Mouse (Mus musculus) liver, embryonic 15.5 days (tissue): ENCODE data around the gene Maml2. TPM values are rescaled to one million over a fixed set of nuclear protein-coding genes. Genes with fewer than 3 reads are reported as not detected.

ENCODE experiments used
- ATAC-seq: fragments of 200-750 bp; cut with Nextera tagmentation; 2 replicates; pipeline ENCODE4 v1.8.0; 2017; ENCODE audit warnings: moderate number of reproducible peaks, mild to moderate bottlenecking, moderate library complexity; ENCODE audit not compliant: insufficient read depth
- H3K27ac ChIP-seq: fragments of 300-500 bp; sonication (generic); replicated peaks from 2 replicates; pipeline ENCODE4 v1.5.1; 2015; ENCODE audit warnings: mild to moderate bottlenecking, inconsistent platforms
- H3K27me3 ChIP-seq: fragments of 300-500 bp; sonication (generic); 2 replicates; pipeline ENCODE4 v1.6.1; 2015; ENCODE audit warnings: mild to moderate bottlenecking, inconsistent platforms
- H3K36me3 ChIP-seq: fragments of 300-500 bp; sonication (generic); replicated peaks from 2 replicates; pipeline ENCODE4 v1.6.1; 2015; ENCODE audit warnings: moderate library complexity, mild to moderate bottlenecking, inconsistent platforms
- H3K4me1 ChIP-seq: fragments of 300-500 bp; sonication (generic); replicated peaks from 2 replicates; pipeline ENCODE4 v1.6.1; 2015; ENCODE audit warnings: inconsistent platforms
- H3K4me2 ChIP-seq: fragments of 300-500 bp; sonication (generic); 2 replicates; pipeline ENCODE4 v1.6.1; 2015; ENCODE audit warnings: moderate library complexity, mild to moderate bottlenecking, inconsistent platforms
- H3K4me3 ChIP-seq: fragments of 300-500 bp; sonication (generic); replicated peaks from 2 replicates; pipeline ENCODE4 v1.5.1; 2015; ENCODE audit warnings: mild to moderate bottlenecking, inconsistent platforms
- H3K9ac ChIP-seq: fragments of 300-500 bp; sonication (generic); 2 replicates; pipeline ENCODE4 v1.6.1; 2015; ENCODE audit warnings: moderate library complexity, mild to moderate bottlenecking, inconsistent platforms
- H3K9me3 ChIP-seq: fragments of 300-500 bp; sonication (generic); replicated peaks from 2 replicates; pipeline ENCODE4 v1.6.1; 2016; ENCODE audit warnings: inconsistent platforms
- WGBS: fragments of 180-500 bp; shearing (Covaris S2); methylation state at CpG from one replicate; pipeline ENCODE4 v1.1.7; 2015; ENCODE audit warnings: mixed read lengths; ENCODE audit not compliant: insufficient replicate concordance; 5-methylcytosine and 5-hydroxymethylcytosine counted together
- polyA plus RNA-seq: library from polyadenylated mRNA; unstranded; fragments of >200 nt; fragmentation: Nextera tagmentation; extraction: Ambion mirVana; gene quantifications from 2 replicates; pipeline ENCODE4 v1.2.1, GENCODE M21; 2015

The Maml2 gene
- polyA plus RNA-seq, 1 experiment from 2014 or later, result 0.84 TPM

- no peak overlapping the region for H3K27ac ChIP-seq
- ATAC-seq, result no peak
- H3K9me3 ChIP-seq, result no peaks in the 10 kb centered on the region
- H3K4me3 ChIP-seq, result no peak overlapping the region
- no peaks in the 10 kb centered on the region for H3K4me1 ChIP-seq
- no peaks in the 10 kb centered on the region for H3K36me3 ChIP-seq
- H3K27me3 ChIP-seq, result no peaks in the 10 kb centered on the region
- WGBS, result 56% methylated on average over 7 of the region's 7 CpGs
- no peak overlapping the region for H3K9ac ChIP-seq
- no peak overlapping the region for H3K4me2 ChIP-seq
Measured at GRCm38 (mm10) chr9:13497690-13498333, 200.1 kb downstream of the Maml2 start.

DNA sequence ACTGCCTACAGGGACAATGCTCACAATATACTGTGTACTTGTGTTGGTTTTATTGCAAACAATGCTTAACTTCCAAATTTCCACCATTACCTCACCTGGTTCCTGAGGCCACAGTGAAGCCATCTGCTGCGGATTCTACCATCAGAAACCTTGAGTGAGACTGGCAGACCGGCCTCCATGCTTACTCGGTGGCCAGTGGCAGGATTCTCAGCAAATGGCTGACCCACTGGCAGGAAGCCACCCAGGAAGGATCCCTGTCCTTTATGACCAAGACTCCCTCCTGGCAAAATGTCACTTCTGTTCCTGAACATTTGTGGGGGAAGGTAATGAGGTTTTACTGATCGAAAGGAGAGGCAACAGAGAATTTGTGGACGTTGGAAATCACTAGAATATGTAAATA is 202.3 kb downstream of the Maml2 start:
- Histone ChIP-seq H3K9me3 (no peaks in the 10 kb centered on the region), H3K9ac (no peak overlapping the region), H3K4me1 (no peaks in the 10 kb centered on the region), H3K4me2 (no peak overlapping the region), H3K36me3 (no peaks in the 10 kb centered on the region), H3K27me3 (no peaks in the 10 kb centered on the region), H3K27ac (no peak overlapping the region), H3K4me3 (no peak overlapping the region)
- no peak for ATAC-seq
- 65% methylated on average over 5 of the region's 5 CpGs for WGBS

- Histone ChIP-seq H3K4me3 (no peak overlapping the region), H3K36me3 (no peaks in the 10 kb centered on the region), H3K9me3 (no peaks in the 10 kb centered on the region), H3K27ac (no peak overlapping the region), H3K4me2 (no peak overlapping the region), H3K9ac (no peak overlapping the region), H3K4me1 (no peaks in the 10 kb centered on the region), H3K27me3 (no peaks in the 10 kb centered on the region)
- no peak for ATAC-seq
- WGBS, result 72% methylated on average over 4 of the region's 4 CpGs
Measured at GRCm38 (mm10) chr9:13505024-13505423, 207.3 kb downstream of the Maml2 start.

DNA sequence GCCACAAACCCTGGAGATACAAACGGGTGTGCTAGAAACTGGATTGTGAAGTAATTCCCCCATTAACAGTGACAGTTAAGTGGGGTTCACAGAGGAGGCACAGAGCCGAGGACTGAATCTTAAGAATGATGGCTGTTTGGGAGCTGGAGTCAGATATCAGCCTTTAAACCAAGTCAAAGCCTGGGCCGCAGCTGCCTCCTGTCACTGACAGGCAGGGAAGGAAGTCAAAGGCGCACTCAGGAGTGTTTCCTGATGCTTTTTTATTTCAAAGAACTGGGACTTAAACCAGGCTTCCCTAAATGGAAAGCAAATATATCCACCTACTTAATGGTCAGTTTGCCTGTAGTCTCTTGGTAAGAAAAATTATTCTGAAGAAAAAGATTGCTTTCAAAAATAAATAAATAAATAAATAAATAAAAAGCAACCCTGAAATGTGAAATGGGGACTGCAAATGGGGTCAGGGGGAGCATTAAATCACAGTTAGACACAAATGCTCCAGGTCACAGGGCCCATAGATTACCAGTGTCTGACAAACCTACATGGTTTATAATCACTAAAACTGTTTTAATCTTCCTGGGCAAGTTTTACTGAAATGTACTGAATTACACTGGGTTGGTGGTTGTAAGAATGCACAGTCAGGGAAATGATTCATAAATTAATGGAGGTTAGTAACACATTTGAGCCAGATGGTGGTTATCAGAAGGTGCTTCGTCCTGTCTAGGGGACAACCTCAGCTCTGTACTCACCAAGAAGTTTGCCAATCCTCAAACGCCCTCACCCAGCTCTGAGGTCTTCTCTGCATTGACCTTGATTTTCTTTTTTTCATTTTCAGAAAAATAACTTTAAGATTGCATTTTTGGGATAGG is 209.4 kb downstream of the Maml2 start:
- Histone ChIP-seq H3K4me1 (no peaks in the 10 kb centered on the region), H3K4me3 (no peak overlapping the region), H3K27ac (no peak overlapping the region), H3K27me3 (no peaks in the 10 kb centered on the region), H3K36me3 (no peaks in the 10 kb centered on the region), H3K9ac (no peak overlapping the region), H3K9me3 (no peaks in the 10 kb centered on the region), H3K4me2 (no peak overlapping the region)
- ATAC-seq, result no peak
- 40% methylated on average over 6 of the region's 6 CpGs for WGBS

GRCm38 (mm10) chr9:13507822-13508188 is 210.0 kb downstream of the Maml2 start:
- H3K27me3 ChIP-seq, result no peaks in the 10 kb centered on the region
- no peak overlapping the region for H3K4me2 ChIP-seq
- ATAC-seq, result no peak
- no peaks in the 10 kb centered on the region for H3K9me3 ChIP-seq
- H3K4me1 ChIP-seq, result no peaks in the 10 kb centered on the region
- 79% methylated on average over 9 of the region's 9 CpGs for WGBS
- H3K36me3 ChIP-seq, result no peaks in the 10 kb centered on the region
- H3K4me3 ChIP-seq, result no peak overlapping the region
- H3K27ac ChIP-seq, result no peak overlapping the region
- H3K9ac ChIP-seq, result no peak overlapping the region

DNA sequence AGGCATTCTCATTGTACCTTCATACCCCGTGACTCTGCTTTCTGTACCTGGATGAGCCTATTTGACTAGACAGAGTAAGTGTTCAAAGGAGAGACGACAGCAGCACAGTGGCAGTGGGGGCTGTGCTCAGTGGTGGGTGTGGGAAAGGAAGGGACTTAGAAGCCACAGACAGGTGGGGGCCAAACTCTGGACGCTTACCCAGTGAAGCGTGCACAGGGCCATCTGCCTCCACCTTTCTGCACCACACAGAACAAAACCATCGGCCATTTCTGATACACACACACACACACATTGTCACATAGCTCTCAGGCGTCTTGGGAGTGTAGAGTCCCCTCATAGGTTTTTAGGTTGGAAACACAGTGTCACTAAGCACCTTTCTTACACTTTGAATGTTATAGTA is 212.0 kb downstream of the Maml2 start:
- no peaks in the 10 kb centered on the region for H3K36me3 ChIP-seq
- H3K4me3 ChIP-seq, result no peak overlapping the region
- H3K4me1 ChIP-seq, result no peaks in the 10 kb centered on the region
- WGBS, result 63% methylated on average over 6 of the region's 6 CpGs
- no peak overlapping the region for H3K9ac ChIP-seq
- H3K27ac ChIP-seq, result no peak overlapping the region
- H3K27me3 ChIP-seq, result no peaks in the 10 kb centered on the region
- ATAC-seq, result no peak
- no peak overlapping the region for H3K4me2 ChIP-seq
- H3K9me3 ChIP-seq, result no peaks in the 10 kb centered on the region

- no peaks in the 10 kb centered on the region for H3K36me3 ChIP-seq
- ATAC-seq, result no peak
- no peak overlapping the region for H3K4me2 ChIP-seq
- H3K27me3 ChIP-seq, result no peaks in the 10 kb centered on the region
- H3K27ac ChIP-seq, result no peak overlapping the region
- no peaks in the 10 kb centered on the region for H3K4me1 ChIP-seq
- no peaks in the 10 kb centered on the region for H3K9me3 ChIP-seq
- H3K9ac ChIP-seq, result no peak overlapping the region
- WGBS, result 25% methylated on average over 5 of the region's 5 CpGs
- no peak overlapping the region for H3K4me3 ChIP-seq
Measured at GRCm38 (mm10) chr9:13510621-13511369, 213.0 kb downstream of the Maml2 start.

DNA sequence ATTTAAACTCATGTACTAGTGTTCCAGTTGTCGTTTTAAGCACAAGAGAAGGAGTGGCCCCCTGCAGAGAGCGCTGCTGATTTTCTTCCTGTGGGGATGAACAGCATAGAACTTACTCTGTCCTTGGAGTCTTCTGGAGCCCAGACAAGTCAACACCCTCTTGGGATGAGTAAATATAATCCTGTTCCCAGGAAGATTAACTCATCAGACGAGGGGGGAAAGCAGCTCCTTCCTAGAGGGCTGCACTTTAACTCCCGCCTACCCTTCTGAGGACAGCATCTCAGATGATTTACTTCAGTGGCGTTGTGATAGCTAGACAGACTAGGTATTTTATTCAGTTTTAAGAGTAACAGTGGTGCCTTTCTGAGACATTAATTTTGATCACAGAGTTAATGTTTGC is 215.4 kb downstream of the Maml2 start:
- H3K9ac ChIP-seq, result no peak overlapping the region
- 54% methylated on average over 5 of the region's 5 CpGs for WGBS
- H3K36me3 ChIP-seq, result no peaks in the 10 kb centered on the region
- H3K9me3 ChIP-seq, result no peaks in the 10 kb centered on the region
- no peaks in the 10 kb centered on the region for H3K4me1 ChIP-seq
- no peaks in the 10 kb centered on the region for H3K27me3 ChIP-seq
- no peak for ATAC-seq
- no peak overlapping the region for H3K4me3 ChIP-seq
- no peak overlapping the region for H3K4me2 ChIP-seq
- H3K27ac ChIP-seq, result no peak overlapping the region

DNA sequence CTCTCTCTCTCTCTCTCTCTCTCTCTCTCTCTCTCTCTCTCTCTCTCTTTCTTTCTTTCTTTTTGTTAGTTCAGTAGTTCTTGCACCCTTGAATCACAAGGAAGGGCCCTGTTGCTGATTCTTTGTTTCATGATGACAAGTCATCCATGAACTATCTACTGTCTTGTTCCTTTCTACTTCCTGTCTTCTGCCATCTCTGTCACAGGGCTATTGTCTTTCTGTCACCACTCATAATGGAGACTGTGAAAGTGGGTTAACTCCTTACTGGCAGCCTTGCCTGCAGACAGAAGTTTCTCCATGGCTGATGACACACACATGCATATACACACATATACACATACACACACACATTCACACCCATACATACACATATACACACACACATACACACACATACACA is 216.7 kb downstream of the Maml2 start:
- Histone ChIP-seq H3K27ac (no peak overlapping the region), H3K36me3 (no peaks in the 10 kb centered on the region), H3K4me2 (no peak overlapping the region), H3K4me3 (no peak overlapping the region), H3K27me3 (no peaks in the 10 kb centered on the region), H3K9ac (no peak overlapping the region), H3K4me1 (no peaks in the 10 kb centered on the region), H3K9me3 (no peaks in the 10 kb centered on the region)
- no peak for ATAC-seq

DNA sequence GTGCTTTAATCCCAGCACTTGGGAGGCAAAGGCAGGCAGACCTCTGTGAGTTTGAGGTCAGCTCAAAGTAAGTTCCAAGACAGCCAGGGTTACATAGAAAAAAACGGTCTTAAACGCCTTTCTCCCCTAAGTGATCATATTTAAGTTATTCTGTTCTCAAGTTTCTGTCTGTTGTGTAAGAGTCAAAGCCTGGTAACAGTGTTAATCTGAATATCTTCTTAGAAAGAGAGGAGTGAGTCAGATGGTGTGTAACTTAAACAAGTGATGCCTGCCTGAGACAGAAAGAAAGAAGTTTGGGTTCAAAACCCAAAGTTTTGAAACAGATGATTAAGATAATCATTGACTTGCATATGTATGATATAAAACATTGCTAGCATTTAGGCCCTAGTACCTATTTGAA is 218.2 kb downstream of the Maml2 start:
- no peak for ATAC-seq

DNA sequence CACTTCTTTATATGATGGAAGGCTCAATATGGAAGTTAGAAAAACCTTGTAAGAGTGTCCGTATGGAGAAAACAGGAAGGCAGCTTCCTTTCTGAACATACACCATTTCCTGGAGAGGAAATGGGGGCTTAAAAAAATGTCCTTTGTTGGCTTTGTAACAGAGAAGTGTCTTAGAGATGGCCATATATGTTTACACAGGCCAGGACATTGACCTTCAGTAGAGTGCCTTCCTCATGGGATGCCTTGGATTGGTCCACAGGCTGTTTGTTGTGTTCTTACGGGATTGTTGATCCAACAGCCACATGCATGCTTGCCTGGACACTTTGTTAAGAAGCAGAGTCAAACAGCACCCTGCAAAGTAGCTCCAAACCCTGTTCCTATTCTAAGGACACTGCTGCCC is 220.3 kb downstream of the Maml2 start:
- no peaks in the 10 kb centered on the region for H3K9me3 ChIP-seq
- H3K27ac ChIP-seq, result no peak overlapping the region
- H3K36me3 ChIP-seq, result no peaks in the 10 kb centered on the region
- H3K27me3 ChIP-seq, result no peaks in the 10 kb centered on the region
- H3K4me3 ChIP-seq, result no peak overlapping the region
- H3K9ac ChIP-seq, result no peak overlapping the region
- ATAC-seq, result peak; percentile 18; the same call in 1 of the 2 replicates
- 29% methylated on average over 2 of the region's 2 CpGs for WGBS
- no peaks in the 10 kb centered on the region for H3K4me1 ChIP-seq
- H3K4me2 ChIP-seq, result no peak overlapping the region

More for the DNA sequence above, 218.2 kb downstream of the Maml2 start:
- Histone ChIP-seq H3K36me3 (no peaks in the 10 kb centered on the region), H3K4me2 (no peak overlapping the region), H3K9me3 (no peaks in the 10 kb centered on the region), H3K27me3 (no peaks in the 10 kb centered on the region), H3K27ac (no peak overlapping the region), H3K4me1 (no peaks in the 10 kb centered on the region), H3K4me3 (no peak overlapping the region), H3K9ac (no peak overlapping the region)
- 54% methylated on average over 2 of the region's 2 CpGs for WGBS
